Mouse (Mus musculus): ENCODE results near the gene Mrgprf.

DNA sequence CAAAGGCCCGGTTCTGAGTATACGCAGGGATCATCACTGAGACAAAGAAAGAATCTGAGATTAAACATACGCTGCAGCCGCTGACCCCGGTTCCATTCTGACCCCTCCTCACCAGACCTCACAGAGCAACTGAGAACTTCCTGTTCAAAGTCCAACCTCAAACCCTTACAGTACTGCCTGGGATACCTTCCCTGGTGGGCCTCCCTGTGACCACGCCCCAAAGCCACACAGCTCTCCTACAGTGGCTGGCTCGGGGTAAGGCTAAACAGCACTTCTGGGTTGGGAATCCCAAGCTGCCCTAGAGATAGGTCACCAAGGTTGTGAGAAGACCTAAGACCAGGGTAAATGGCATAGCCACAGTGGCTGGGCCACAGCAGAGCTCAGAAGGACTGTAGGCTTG lies 31.7 kb upstream of the Mrgprf start:
- TF ChIP-seq POLR2A (IDR thresholded peaks at IDR 0.05; ENCODE audit: borderline replicate concordance, extremely low read depth, insufficient read depth, insufficient read length, poor library complexity, severe bottlenecking) (no peak), CTCF (IDR thresholded peaks at IDR 0.05; ENCODE audit: borderline replicate concordance, extremely low read depth, insufficient read depth, insufficient read length) (no peak)

All from brain, embryonic 14.5 days (tissue).